Mouse (Mus musculus) left cerebral cortex, adult 9 months (tissue): ENCODE results near the gene Spg21.

ENCODE experiments used
- DNase-seq, 2 experiments: peaks; one replicate each; pipeline ENCODE4 v3.0.0; 2022; ENCODE audit warnings: low spot score in 2 of 2

Gene Spg21

DNA sequence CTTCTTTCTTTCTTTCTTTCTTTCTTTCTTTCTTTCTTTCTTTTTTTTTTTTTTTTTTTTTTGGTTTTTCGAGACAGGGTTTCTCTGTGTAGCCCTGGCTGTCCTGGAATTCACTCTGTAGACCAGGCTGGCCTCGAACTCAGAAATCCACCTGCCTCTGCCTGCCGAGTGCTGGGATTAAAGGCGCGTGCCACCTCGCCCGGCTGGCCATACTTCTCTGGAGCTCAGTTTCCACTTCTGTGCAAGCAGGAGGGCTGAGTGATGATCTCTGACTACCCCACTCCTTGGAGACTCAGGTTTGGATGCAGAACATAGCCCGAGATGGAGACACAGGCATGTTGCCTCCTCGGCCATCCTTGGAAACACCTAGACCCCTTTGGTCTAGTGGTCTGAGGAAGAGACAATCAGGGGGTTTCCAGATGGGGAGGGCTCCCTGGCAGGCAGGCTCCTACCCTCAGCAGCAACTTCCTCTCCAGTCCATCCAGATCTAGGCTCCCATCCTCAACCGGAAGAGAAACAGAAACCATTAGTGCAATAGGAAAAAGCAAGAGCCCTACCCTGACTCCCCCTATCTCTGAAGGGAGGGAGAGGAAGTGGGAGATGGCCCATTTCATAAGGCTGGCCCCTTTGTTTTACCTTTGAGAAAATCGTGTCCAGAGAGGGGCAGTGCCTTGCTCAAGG is 75.2 kb downstream of the Spg21 start:
- no peak for DNase-seq

DNA sequence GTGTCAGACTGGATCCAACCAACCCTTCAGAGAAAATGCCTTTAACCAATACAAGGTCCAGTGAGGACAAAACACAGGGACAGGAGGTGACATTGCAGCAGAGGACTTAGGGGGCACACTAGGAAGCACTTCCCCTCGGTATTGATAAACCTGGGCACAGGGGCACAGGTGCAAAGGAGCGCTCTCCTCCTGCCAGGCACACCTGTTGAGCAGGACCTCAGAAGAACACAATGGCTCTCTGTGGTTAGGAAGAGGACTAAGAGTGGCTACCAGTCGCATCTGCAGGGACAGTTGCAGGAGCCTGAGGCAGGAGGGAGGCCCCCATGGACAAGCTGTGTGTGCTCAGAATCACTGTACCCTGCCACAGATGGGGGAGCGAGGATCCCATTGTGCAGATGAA is 75.7 kb downstream of the Spg21 start:
- no peak for DNase-seq
